In the genomic region with DNA sequence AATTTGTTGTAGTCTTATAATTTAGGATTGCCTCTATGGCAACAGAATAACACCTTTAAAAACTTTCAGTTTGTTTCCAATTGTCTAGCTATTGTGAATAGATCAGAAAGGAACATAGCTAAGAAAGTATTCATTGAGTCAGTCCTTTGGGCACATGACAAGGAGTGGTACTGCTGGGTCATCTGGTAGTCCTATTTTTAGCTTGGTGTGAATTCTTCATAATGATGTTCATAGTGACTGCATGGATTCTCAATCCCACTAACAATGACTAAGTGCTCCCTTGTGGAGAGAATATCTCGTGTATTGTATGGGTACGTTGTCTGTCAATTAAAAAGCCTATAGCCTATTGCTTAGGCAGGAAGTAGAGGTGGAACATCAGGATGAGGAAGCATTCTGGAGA, we compare ENCODE assay signal across 28 mouse cellular contexts. TPM values are rescaled to one million over a fixed set of nuclear protein-coding genes. Genes with fewer than 3 reads are reported as not detected.
DNase-seq lines count a peak whose midpoint lies in the region; ATAC-seq and TF ChIP-seq lines count a peak whose summit lies in the region.
"Had no signal": no experiment of that assay in that cellular context is flagged by ENCODE, and none has a peak within 500 bp of the region (broad histone marks: within the 10 kb centered on the region; RNA-seq: fewer than 3 reads in every experiment).

No protein-coding gene starts in this region.

- intact Hi-C loops in heart, adult 2 months (cut with DNase I): no loop called here

- H3K79me2 ChIP-seq in heart, adult 2 months (replicated peaks; ENCODE audit: control insufficient read depth, insufficient read depth, low read length): no peaks in the 10 kb centered on the region
- H3K79me2 ChIP-seq in C2C12 (ENCODE audit: control insufficient read depth, insufficient read depth): no peaks in the 10 kb centered on the region

- no peak for TF ChIP-seq CTCF in heart, adult 2 months (IDR thresholded peaks at IDR 0.05)
- no peak for TF ChIP-seq CTCF in C2C12 (IDR thresholded peaks at IDR 0.05; ENCODE audit: control insufficient read depth, insufficient read depth, insufficient read length)
- TF ChIP-seq CTCF in embryonic fibroblast, embryonic 13.5 days (IDR thresholded peaks at IDR 0.05; ENCODE audit: borderline replicate concordance, insufficient read depth, low read length): no peak

- H3ac ChIP-seq in C2C12 (ENCODE audit: control insufficient read depth, insufficient read length, low read depth): no peak overlapping the region

- no peak for TF ChIP-seq EP300 in heart, adult 2 months (IDR thresholded peaks at IDR 0.05; ENCODE audit: insufficient read depth, low read depth, low read length)

- TF ChIP-seq POLR2A in heart, adult 2 months (IDR thresholded peaks at IDR 0.05; ENCODE audit: insufficient read depth, low read depth, low read length): no peak
- TF ChIP-seq POLR2A in embryonic fibroblast, embryonic 13.5 days (IDR thresholded peaks at IDR 0.05; ENCODE audit: low read depth, low read length): no peak

- no peak overlapping the region for H3K9ac ChIP-seq in heart, adult 2 months (ENCODE audit: low read depth, low read length)
- H3K9ac ChIP-seq in intestine, embryonic 16.5 days (ENCODE audit: low read depth, low read length): no peak overlapping the region
- H3K9ac ChIP-seq: forebrain, embryonic 12.5 days; forebrain, embryonic 15.5 days; heart, embryonic 12.5 days; hindbrain, embryonic 14.5 days had no signal

- H3K4me3 ChIP-seq in heart, adult 2 months: no peak overlapping the region
- no peak overlapping the region for H3K4me3 ChIP-seq in C2C12 (ENCODE audit: insufficient read depth, poor library complexity, severe bottlenecking)
- no peak overlapping the region for H3K4me3 ChIP-seq in embryonic fibroblast, embryonic 13.5 days (ENCODE audit: insufficient read depth, low read length)
- H3K4me3 ChIP-seq in intestine, embryonic 16.5 days (ENCODE audit: low read length): no peak overlapping the region
- H3K4me3 ChIP-seq: forebrain, embryonic 12.5 days; forebrain, embryonic 15.5 days; gastrocnemius, adult 2 months; heart, embryonic 12.5 days had no signal

- no peaks in the 10 kb centered on the region; the same call in 1 of the 2 replicates for H3K4me1 ChIP-seq in heart, adult 2 months (ENCODE audit: control insufficient read depth, insufficient read depth, low read length)
- peaks cover 4% of the 10 kb centered on the region for H3K4me1 ChIP-seq in embryonic fibroblast, embryonic 13.5 days (ENCODE audit: control insufficient read depth, insufficient read depth, low read length)
- H3K4me1 ChIP-seq in intestine, embryonic 16.5 days (ENCODE audit: control insufficient read depth, insufficient read depth, low read length): no peaks in the 10 kb centered on the region
- H3K4me1 ChIP-seq: forebrain, embryonic 12.5 days; forebrain, embryonic 15.5 days had no signal

- DNase-seq in heart, adult 2 months: no peak
- no peak for DNase-seq in heart, adult 9 months (ENCODE audit: low spot score in 2 of 2)
- peak; percentile 20 for DNase-seq in 3134 (ENCODE audit: extremely low read depth, insufficient read length, low spot score)
- no peak for DNase-seq in left cerebral cortex, adult 9 months (ENCODE audit: low spot score in 2 of 2)
- no peak for DNase-seq in frontal cortex, postnatal 25 days (ENCODE audit: low spot score in 2 of 2)
- DNase-seq: adrenal gland, adult 8-10 months; adrenal gland, postnatal 25 days; cerebellum, adult 11-12 months; cerebellum, adult 8-10 months; cerebellum, postnatal 10 days; gastrocnemius, adult 2 months; gastrocnemius, postnatal 14 days; heart, adult 18-20 months; heart, postnatal 4 days; kidney, adult 2 months had no signal

- H3K9me3 ChIP-seq in intestine, embryonic 16.5 days (ENCODE audit: control insufficient read depth, low read length): no peaks in the 10 kb centered on the region
- H3K9me3 ChIP-seq: forebrain, embryonic 12.5 days; forebrain, embryonic 15.5 days; G1E; heart, embryonic 12.5 days had no signal

- H3K4me2 ChIP-seq in intestine, embryonic 16.5 days (ENCODE audit: low read depth, low read length): no peak overlapping the region
- H3K4me2 ChIP-seq: forebrain, embryonic 12.5 days; forebrain, embryonic 15.5 days; heart, embryonic 12.5 days; hindbrain, embryonic 14.5 days had no signal

- no peaks in the 10 kb centered on the region for H3K79me3 ChIP-seq in C2C12 (ENCODE audit: low read depth)

- no peak for ATAC-seq in intestine, embryonic 16.5 days
- ATAC-seq: activated CD4-positive, CD25-positive, alpha-beta regulatory T cell, adult 4 months; forebrain, embryonic 15.5 days; hindbrain, postnatal 0 days; inflammation-experienced regulatory T-cells, adult 6 months; intestine, postnatal 0 days had no signal

- H3K36me3 ChIP-seq in heart, adult 2 months (ENCODE audit: control insufficient read depth, insufficient read depth, low read length): peaks cover 14% of the 10 kb centered on the region
- H3K36me3 ChIP-seq in C2C12 (ENCODE audit: control insufficient read depth, insufficient read depth): no peaks in the 10 kb centered on the region
- no peaks in the 10 kb centered on the region for H3K36me3 ChIP-seq in intestine, embryonic 16.5 days (ENCODE audit: control insufficient read depth, insufficient read depth, low read length)
- H3K36me3 ChIP-seq: forebrain, embryonic 12.5 days; forebrain, embryonic 15.5 days; G1E had no signal

- H3K27me3 ChIP-seq in heart, adult 2 months (ENCODE audit: control insufficient read depth, insufficient read depth, low read length): no peaks in the 10 kb centered on the region
- no peaks in the 10 kb centered on the region for H3K27me3 ChIP-seq in C2C12 (ENCODE audit: control insufficient read depth, insufficient read depth, insufficient read length)
- no peaks in the 10 kb centered on the region for H3K27me3 ChIP-seq in intestine, embryonic 16.5 days (replicated peaks; ENCODE audit: control insufficient read depth, insufficient read depth, low read length)
- H3K27me3 ChIP-seq: CH12.LX; forebrain, embryonic 12.5 days; forebrain, embryonic 15.5 days; heart, embryonic 12.5 days had no signal

- 44% methylated on average over 2 of the region's 2 CpGs for WGBS in heart, adult 2 months
- 87% methylated on average over 2 of the region's 2 CpGs for WGBS in intestine, embryonic 16.5 days

- peak overlapping the region; percentile 61 for H3K27ac ChIP-seq in heart, adult 2 months
- H3K27ac ChIP-seq in embryonic fibroblast, embryonic 13.5 days (ENCODE audit: insufficient read depth, low read length): peak overlapping the region; percentile 91
- H3K27ac ChIP-seq in intestine, embryonic 16.5 days (ENCODE audit: low read length): no peak overlapping the region
- H3K27ac ChIP-seq: forebrain, embryonic 12.5 days; forebrain, embryonic 15.5 days; gastrocnemius, adult 2 months; hindbrain, embryonic 14.5 days; hindbrain, postnatal 0 days had no signal

TF ChIP-seq in C2C12, 6 proteins besides CTCF, POLR2A, EP300 and RAD21:
- TF ChIP-seq MAX (IDR thresholded peaks at IDR 0.05): no peak
- TF ChIP-seq CEBPB (IDR thresholded peaks at IDR 0.05; ENCODE audit: low read depth): no peak
- no peak for TF ChIP-seq MYOD1 (IDR thresholded peaks at IDR 0.05; ENCODE audit: control insufficient read depth, insufficient read length, low read depth)
- TF ChIP-seq MYOG (IDR thresholded peaks at IDR 0.05; ENCODE audit: control insufficient read depth, extremely low read depth, insufficient read length): no peak
- TF ChIP-seq FOSL1 (IDR thresholded peaks at IDR 0.05; ENCODE audit: insufficient read depth, low read length, poor library complexity, severe bottlenecking): no peak
- peak; percentile 52 for TF ChIP-seq USF1 (IDR thresholded peaks at IDR 0.05; ENCODE audit: low read depth)

RNA-seq across cellular contexts. Expression of a gene that starts 16.0 kb away (rescaled TPM):
- total RNA-seq in heart, adult 2 months (2021): 1,000 to 10,000 TPM; 1,454 to 1,834 TPM
- 691 and 950 TPM in 2 replicates for polyA plus RNA-seq in heart, adult 2 months (2012; rRNA removed)
- polyA plus RNA-seq in C2C12 (2012; fragmentation: generic; extraction: Trizol): 0.06 TPM
- not detected in 2 replicates for polyA plus RNA-seq in embryonic fibroblast, embryonic 13.5 days (2011; ENCODE audit: insufficient read length, low read depth, missing spikeins)
- polyA plus RNA-seq in intestine, embryonic 16.5 days (2015; fragmentation: Nextera tagmentation; extraction: Ambion mirVana): 0.45 and 0.59 TPM in 2 replicates
- total RNA-seq: adrenal gland, postnatal 25 days; CH12.LX; hindbrain, postnatal 0 days had no signal
- polyA plus RNA-seq: activated CD4-positive, CD25-positive, alpha-beta regulatory T cell, adult 4 months; forebrain, embryonic 12.5 days; forebrain, embryonic 15.5 days; G1E; hindbrain, embryonic 14.5 days; hindbrain, postnatal 0 days; inflammation-experienced regulatory T-cells, adult 6 months had no signal

RNA-seq across cellular contexts. Expression of a gene that starts 34.5 kb away (rescaled TPM):
- 1 to 10 TPM; 7.5 to 7.9 TPM for total RNA-seq in heart, adult 2 months (2021)
- 1.9 and 5.0 TPM in 2 replicates for polyA plus RNA-seq in heart, adult 2 months (2012; rRNA removed)
- polyA plus RNA-seq in C2C12 (2012; fragmentation: generic; extraction: Trizol): 1.7 TPM
- 10.4 and 14.7 TPM in 2 replicates for polyA plus RNA-seq in embryonic fibroblast, embryonic 13.5 days (2011; ENCODE audit: insufficient read length, low read depth, missing spikeins)
- polyA plus RNA-seq in intestine, embryonic 16.5 days (2015; fragmentation: Nextera tagmentation; extraction: Ambion mirVana): 6.6 and 9.2 TPM in 2 replicates

Comparison
In these comparisons a context has a peak if more than half of its experiments do, and no peak if none do; other contexts are left out.
1. RNA of a gene that starts 16.0 kb away (polyA plus RNA-seq): 691 to 950 TPM in heart, adult 2 months; 0.45 to 0.59 TPM in intestine, embryonic 16.5 days, not detected in embryonic fibroblast, embryonic 13.5 days and 0.06 TPM in C2C12 (single experiment); every median in the first group is over 100 times any median in the second.